Mouse (Mus musculus) ES-E14 (cell line): ENCODE results near the gene Samd14. TPM values are rescaled to one million over a fixed set of nuclear protein-coding genes. Genes with fewer than 3 reads are reported as not detected.

Experiments
- DNase-seq: peaks from one replicate; pipeline ENCODE4 v3.0.0-alpha.2; 2013; ENCODE audit warnings: low read depth, low spot score
- H3K27ac ChIP-seq: 2 replicates; pipeline ENCODE4 v1.5.1; 2012; ENCODE audit warnings: low read depth, mild to moderate bottlenecking, low read length, moderate library complexity, mixed read lengths; ENCODE audit not compliant: poor library complexity, insufficient read depth, severe bottlenecking
- H3K36me3 ChIP-seq: 2 replicates; pipeline ENCODE4 v1.6.1; 2012; ENCODE audit warnings: mild to moderate bottlenecking, low read length, moderate library complexity, mixed read lengths; ENCODE audit not compliant: control insufficient read depth, poor library complexity, insufficient read depth, severe bottlenecking
- H3K4me1 ChIP-seq, 2 experiments: fragments of 150-350 bp in 1 of 2; sonication (generic) in 1 of 2; 2 replicates each; pipeline ENCODE4 v1.6.1; 2012; ENCODE audit warnings: low read length in 2 of 2, mild to moderate bottlenecking in 1 of 2, mixed read lengths in 1 of 2; ENCODE audit not compliant: control insufficient read depth in 2 of 2, insufficient read depth in 2 of 2, poor library complexity in 1 of 2
- H3K4me3 ChIP-seq, 2 experiments: fragments of 150-350 bp in 1 of 2; sonication (generic) in 1 of 2; 2 replicates each; pipeline ENCODE4 v1.5.1; 2012; ENCODE audit warnings: low read length in 2 of 2, low read depth in 1 of 2, mild to moderate bottlenecking in 1 of 2, mixed read lengths in 1 of 2; ENCODE audit not compliant: insufficient read depth in 1 of 2, poor library complexity in 1 of 2, severe bottlenecking in 1 of 2
- H3K9ac ChIP-seq: 2 replicates; pipeline ENCODE4 v1.6.1; 2012; ENCODE audit warnings: low read depth, mild to moderate bottlenecking, low read length, mixed read lengths; ENCODE audit not compliant: poor library complexity, insufficient read depth, severe bottlenecking
- H3K9me3 ChIP-seq: fragments of 150-350 bp; sonication (generic); 2 replicates; pipeline ENCODE4 v1.6.1; 2012; ENCODE audit warnings: low read depth, mild to moderate bottlenecking, low read length; ENCODE audit not compliant: control insufficient read depth, insufficient read depth
- CHD2 ChIP-seq: IDR thresholded peaks from 2 replicates; pipeline ENCODE4 v1.6.1; 2014; ENCODE audit warnings: mild to moderate bottlenecking, low read depth, low read length, inconsistent platforms
- HCFC1 ChIP-seq: IDR thresholded peaks from 2 replicates; pipeline ENCODE4 v1.6.1; 2012; ENCODE audit warnings: low read length, inconsistent platforms, borderline replicate concordance; ENCODE audit not compliant: insufficient read depth
- MAFK ChIP-seq: IDR thresholded peaks from 2 replicates; pipeline ENCODE4 v1.6.1; 2014; ENCODE audit warnings: mild to moderate bottlenecking, low read depth, low read length, inconsistent platforms; ENCODE audit not compliant: insufficient read depth
- ZC3H11A ChIP-seq: IDR thresholded peaks from 2 replicates; pipeline ENCODE4 v1.6.1; 2012; ENCODE audit warnings: low read depth, mild to moderate bottlenecking, inconsistent platforms, low read length, borderline replicate concordance
- ZNF384 ChIP-seq: IDR thresholded peaks from 2 replicates; pipeline ENCODE4 v1.6.1; 2012; ENCODE audit warnings: low read depth, low read length, inconsistent platforms
- in situ Hi-C, 2 experiments: fragments of 600-800 bp; cut with MboI; formaldehyde crosslinking; loops; one replicate each; pipeline ENCODE4 v1.15.1; 2025; ENCODE audit warnings: low sequenced_read_pairs in 2 of 2, inconsistent platforms in 1 of 2; ENCODE audit not compliant: unreplicated experiment in 2 of 2
- total RNA-seq: library from RNA; depleted of rRNA; stranded (reverse); fragments of 300-350 nt; gene quantifications from 2 replicates; pipeline ENCODE4 v1.2.3, GENCODE M21; 2012

Gene Samd14
- total RNA-seq, 1 experiment = 0.89 TPM

DNA sequence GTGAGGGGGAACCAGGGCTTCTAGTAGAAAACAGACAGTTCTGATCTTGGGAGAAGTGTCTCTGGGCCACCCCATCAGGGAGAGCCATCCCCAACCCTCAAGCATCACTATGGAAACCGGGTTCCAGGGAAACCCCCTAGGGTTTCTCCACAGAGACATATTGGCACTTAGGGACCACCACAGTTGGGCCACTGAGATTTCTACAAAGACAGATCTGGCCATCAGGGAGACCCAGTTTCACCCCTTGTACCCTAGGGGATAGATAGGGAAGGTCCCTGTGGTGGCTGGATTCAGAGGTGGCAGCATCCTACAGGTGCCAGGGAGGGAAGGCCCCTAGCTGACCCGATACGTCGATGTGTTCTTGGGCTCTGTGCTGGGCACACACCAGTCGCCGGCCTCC, 17.2 kb downstream of the Samd14 start:
- TF ChIP-seq HCFC1 (no peak), ZC3H11A (no peak), ZNF384 (no peak), MAFK (no peak), CHD2 (no peak)
- no peak overlapping the region for H3K27ac ChIP-seq
- DNase-seq = no peak
- H3K4me1 ChIP-seq = no peaks in the 10 kb centered on the region; a peak in 1 of 4 replicates
- H3K36me3 ChIP-seq = no peaks in the 10 kb centered on the region
- in situ Hi-C loops = no loop called here
- no peak overlapping the region for H3K9ac ChIP-seq
- no peaks in the 10 kb centered on the region for H3K9me3 ChIP-seq
- no peak overlapping the region for H3K4me3 ChIP-seq

DNA sequence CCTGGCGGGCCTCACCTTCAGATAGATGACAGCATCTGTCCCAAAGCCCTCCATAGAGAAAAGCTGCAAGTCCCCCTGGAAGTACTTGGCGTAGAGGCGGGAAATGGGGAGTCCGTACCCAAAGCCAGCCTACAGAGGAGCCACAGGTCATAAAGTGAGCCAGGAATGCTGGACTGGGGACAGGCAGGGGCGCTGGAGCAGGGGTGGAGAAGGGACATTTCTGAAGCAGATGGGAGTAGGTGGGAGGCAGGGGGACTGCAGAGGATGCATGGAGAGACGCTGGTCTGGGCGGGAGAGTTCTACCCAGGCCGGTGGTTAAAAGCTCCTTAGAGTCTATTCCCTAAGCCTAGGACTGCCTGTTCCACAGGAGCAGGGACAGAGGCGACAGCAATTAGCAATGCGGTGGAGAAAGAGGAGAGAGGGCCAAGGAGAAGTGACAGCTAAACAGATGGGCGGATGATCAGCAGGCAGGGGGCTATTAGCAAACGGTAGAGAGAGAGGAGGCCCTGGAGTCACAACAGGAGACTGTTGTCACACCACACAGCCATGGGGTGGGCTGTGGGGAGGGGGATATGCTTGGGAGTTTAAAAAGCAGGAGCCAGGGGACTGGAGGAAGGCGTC, 18.3 kb downstream of the Samd14 start:
- H3K36me3 ChIP-seq = no peaks in the 10 kb centered on the region
- no peak overlapping the region for H3K4me3 ChIP-seq
- no peak overlapping the region for H3K27ac ChIP-seq
- in situ Hi-C loops = no loop called here
- no peak overlapping the region for H3K9ac ChIP-seq
- no peak for DNase-seq
- no peaks in the 10 kb centered on the region for H3K9me3 ChIP-seq
- peaks cover 0 to 2% of the 10 kb centered on the region in 2 experiments; a peak in 2 of 4 replicates for H3K4me1 ChIP-seq
- TF ChIP-seq MAFK = no peak
- no peak for TF ChIP-seq ZC3H11A
- no peak for TF ChIP-seq HCFC1
- TF ChIP-seq CHD2 = no peak
- TF ChIP-seq ZNF384 = no peak

DNA sequence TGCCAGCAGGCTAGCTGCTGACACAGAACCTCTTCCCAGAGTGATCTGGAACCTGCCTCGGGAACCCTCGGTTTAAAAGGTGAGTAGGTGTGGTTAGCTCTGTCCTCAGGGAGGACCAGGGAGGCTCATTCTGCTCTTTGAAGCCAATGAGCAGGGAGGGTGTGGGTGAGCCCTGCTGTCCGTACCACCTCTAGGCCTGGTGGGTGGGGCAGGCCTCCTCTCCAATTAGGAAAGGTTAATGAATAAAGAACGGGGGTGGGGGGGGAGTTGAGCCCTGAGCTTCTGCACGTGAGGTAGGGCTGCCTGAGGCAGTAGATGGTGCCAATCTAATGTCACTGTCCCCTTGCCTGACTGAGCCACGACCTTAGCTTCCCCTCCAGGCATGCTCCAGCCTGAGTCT, 23.3 kb downstream of the Samd14 start:
- no peak overlapping the region for H3K27ac ChIP-seq
- in situ Hi-C loops = no loop called here
- no peak for DNase-seq

DNA sequence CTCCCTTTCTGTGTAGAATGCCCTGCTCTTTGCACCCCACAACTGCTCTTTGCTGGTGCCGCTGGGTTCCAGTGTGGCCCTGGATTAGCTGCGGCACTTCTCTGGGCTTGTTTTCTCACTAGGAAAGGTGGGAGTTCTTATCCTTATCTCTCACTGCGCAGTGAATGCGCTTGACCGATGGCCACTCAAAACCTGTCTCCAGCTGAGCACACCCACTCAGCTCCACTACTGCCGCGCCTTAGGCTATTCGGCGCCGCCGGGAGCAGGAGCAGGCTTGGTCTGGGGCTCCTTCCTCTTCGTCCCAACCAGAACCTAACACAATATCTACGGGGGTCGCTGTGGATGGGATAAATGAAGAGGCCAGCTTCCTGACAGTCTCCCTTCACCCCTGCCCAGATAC, 23.9 kb downstream of the Samd14 start:
- H3K4me1 ChIP-seq = peaks cover 0 to 15% of the 10 kb centered on the region in 2 experiments; a peak in 2 of 4 replicates
- TF ChIP-seq HCFC1 (no peak), CHD2 (no peak), MAFK (no peak), ZNF384 (no peak), ZC3H11A (no peak)
- 0 out of 4 replicates have a peak overlapping the region, but pooled peaks of 1 of the 2 experiments have one; percentile 16 for H3K4me3 ChIP-seq
- H3K36me3 ChIP-seq = no peaks in the 10 kb centered on the region
- DNase-seq = no peak
- in situ Hi-C loops = no loop called here
- H3K9me3 ChIP-seq = no peaks in the 10 kb centered on the region
- H3K9ac ChIP-seq = peak overlapping the region; percentile 10; the same call in 1 of the 2 replicates
- H3K27ac ChIP-seq = no peak overlapping the region

More for the DNA sequence above, 23.3 kb downstream of the Samd14 start:
- Histone ChIP-seq H3K9me3 (no peaks in the 10 kb centered on the region), H3K9ac (no peak overlapping the region), H3K4me3 (no peak overlapping the region), H3K36me3 (no peaks in the 10 kb centered on the region), H3K4me1 (peaks cover 0 to 15% of the 10 kb centered on the region in 2 experiments; a peak in 2 of 4 replicates)
- TF ChIP-seq MAFK (no peak), HCFC1 (no peak), ZC3H11A (no peak), ZNF384 (no peak), CHD2 (no peak)

DNA sequence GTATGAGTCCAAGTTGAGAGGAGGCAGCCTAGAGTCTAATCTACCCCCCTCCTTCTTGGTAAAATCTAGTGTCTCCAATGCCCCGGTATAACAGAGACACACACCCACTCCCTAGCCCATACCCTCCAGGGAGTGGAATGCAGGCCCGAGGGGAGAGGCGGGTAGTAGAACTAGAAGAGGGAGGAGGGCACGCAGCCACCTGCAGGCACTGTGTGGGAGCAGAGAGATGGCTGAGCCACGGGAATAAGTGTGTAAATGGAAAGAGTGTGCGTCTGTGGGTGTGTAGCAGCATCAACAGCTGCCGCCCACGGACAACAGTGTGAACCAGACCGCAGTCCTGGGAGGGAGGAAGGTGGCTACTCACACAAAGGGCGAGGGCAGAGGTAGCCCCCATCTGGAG, 25.2 kb downstream of the Samd14 start:
- Histone ChIP-seq H3K9me3 (no peaks in the 10 kb centered on the region), H3K9ac (no peak overlapping the region), H3K4me3 (no peak overlapping the region), H3K4me1 (peaks cover 0 to 15% of the 10 kb centered on the region in 2 experiments; a peak in 2 of 4 replicates), H3K36me3 (no peaks in the 10 kb centered on the region), H3K27ac (no peak overlapping the region)
- no peak for TF ChIP-seq CHD2
- no peak for TF ChIP-seq ZNF384
- TF ChIP-seq HCFC1 = no peak
- no peak for TF ChIP-seq MAFK
- TF ChIP-seq ZC3H11A = no peak
- no peak for DNase-seq
- in situ Hi-C loops = no loop called here
